Mouse (Mus musculus) adrenal gland, adult 18-20 months (tissue): ENCODE measurements around the gene Rxfp2. TPM values are rescaled to one million over a fixed set of nuclear protein-coding genes. Genes with fewer than 3 reads are reported as not detected.
A peak's percentile ranks its signal among the peaks of the same experiment; 100 is the strongest.

Experiments
- DNase-seq, 2 experiments: peaks; one replicate each; pipeline ENCODE4 v3.0.0; 2021 to 2022; ENCODE audit warnings: low spot score in 2 of 2
- total RNA-seq, 2 experiments: library from RNA; stranded (reverse); gene quantifications; 1 replicate in 1 of 2; 2 replicates in 1 of 2; pipeline ENCODE4 v1.2.3; 2021

Gene Rxfp2
- total RNA-seq, 2 experiments from 2014 or later, result not detected

DNA sequence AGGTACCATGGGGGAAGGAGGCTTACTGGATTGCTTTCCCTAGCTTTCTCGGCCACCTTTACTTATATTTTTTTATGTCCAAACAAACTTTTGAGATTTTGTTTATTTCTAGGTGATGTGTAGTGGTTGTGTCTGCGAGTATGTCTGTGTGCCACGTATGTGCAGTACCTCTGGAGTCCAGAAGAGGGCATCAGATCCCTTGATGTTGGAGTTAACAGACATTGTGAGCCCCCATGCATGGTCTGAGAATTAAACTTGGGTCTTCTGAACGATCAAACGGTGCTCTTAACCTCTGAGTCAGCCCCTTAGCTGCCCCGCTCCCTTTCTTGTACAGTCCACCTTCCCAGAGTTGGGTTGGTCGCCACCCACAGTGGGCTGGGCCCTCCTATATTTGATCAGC is 95.5 kb downstream of the Rxfp2 start:
- DNase-seq, result no peak

DNA sequence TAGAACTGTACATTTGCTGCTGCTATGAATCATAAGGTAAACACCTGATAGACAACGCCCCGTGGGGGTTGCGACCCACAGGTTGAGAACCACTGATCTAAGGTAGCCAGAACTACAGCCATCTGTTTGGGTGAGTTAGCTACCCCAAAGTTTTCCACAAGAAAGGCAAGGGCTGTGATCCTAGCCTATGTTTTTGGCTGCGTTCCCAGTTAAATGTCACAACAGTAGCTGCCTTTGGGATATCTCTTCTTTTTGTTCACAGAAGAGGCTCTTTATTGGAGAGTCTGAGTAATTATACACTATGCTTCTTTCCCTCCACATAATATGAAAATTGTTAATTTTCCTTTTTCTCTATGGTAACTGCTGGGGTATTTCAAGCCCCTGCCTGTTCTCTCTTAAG is 96.3 kb downstream of the Rxfp2 start:
- DNase-seq, result no peak

DNA sequence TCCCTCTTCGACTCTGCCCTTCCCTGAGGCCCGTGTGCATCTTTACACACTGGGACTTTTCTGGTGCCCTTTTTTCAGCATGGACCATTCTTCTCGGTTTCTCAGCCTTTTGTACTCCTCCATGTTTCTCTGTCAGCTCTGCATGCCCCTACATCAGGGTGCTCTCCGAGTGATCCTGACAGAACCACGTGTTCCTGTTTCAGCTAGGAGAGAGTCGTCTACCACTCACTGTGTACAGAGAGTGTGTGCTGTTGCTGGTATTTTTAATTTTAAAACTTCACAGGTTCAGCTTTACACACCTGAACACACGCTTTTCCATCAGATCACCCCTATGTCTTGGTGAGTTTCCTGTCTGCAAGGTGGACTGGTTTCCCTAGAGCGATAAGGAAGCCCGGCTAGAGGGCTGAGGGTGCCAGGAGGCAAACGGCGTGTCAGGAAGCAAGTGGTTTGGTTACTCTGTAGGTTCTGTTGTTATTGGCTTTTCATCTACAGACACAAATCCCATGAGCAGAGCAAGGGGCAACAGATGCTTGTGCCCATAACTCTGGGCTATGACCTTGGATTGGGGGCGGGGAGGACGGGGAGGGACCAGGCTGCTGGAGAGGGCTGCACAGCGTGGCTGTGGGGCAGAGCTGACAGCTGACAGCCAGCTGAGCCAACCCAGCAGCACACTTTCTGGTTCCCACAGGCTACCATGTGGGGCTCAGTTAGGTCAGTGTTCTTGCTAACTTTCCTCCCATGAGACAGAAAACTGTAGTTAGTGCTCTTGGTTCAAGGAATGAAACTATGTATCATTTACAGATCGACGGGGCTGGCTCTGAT is 97.0 kb downstream of the Rxfp2 start:
- DNase-seq, result no peak

DNA sequence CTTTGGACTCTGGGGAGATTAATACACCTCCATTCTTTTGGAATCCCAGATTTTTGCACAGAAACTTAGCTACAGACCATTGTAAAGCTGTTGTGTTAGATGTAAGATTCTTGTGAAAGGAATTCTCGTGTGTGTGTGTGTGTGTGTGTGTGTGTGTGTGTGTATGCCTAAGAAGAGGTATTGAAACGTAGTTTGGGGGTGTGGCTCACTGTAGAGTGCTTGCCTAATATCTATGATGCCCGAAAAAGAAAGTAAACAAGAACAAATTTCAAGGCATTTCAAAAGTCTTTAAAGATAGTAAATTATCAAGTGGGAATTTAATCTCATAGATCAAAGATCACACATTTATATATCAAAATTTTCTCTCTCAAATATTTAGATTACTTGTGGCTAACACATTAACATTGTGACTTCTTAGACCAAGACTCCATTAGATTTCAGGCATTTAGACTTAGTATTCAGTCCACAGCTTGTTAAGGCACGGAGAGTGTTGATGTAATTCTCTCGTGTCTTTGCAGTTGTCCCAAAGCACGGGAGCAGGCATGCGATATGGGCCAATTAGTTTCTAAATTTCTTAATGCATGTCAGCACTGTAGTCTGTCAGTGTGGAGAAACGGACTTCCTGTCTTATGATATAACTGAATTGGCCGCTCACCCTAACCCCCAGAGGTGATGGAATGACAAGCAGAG is 97.9 kb downstream of the Rxfp2 start:
- no peak for DNase-seq

DNA sequence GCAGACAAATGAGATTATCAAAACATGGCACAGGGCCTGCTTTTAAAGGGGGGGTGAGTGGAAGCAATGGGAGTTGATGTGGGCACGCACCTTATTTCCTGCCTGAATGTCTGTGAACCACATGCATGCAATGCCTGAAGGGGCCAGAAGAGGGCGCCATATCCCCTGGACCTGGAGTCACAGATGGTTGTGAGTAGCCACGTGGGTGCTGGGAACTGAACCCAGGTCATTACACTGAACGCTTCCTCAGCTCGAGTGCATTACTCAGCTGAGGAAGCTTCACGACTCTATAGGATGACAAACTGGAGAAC is 98.4 kb downstream of the Rxfp2 start:
- no peak for DNase-seq

DNA sequence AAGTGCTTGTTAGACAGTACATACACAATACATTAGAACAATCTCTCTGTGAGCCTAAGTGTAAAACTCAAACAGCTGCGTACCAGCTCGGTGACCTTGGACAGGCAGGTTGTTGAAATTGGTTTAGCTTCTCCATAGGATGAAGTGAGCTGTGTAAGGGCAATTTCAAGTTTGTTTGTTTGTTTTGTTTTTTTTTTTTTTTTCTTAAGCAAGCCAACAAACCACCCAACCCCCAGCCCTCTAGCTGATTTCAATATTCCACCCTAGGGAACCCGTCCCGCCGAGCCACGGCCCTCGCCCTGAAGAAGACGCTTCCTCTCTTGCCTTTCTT is 99.6 kb downstream of the Rxfp2 start:
- no peak for DNase-seq

DNA sequence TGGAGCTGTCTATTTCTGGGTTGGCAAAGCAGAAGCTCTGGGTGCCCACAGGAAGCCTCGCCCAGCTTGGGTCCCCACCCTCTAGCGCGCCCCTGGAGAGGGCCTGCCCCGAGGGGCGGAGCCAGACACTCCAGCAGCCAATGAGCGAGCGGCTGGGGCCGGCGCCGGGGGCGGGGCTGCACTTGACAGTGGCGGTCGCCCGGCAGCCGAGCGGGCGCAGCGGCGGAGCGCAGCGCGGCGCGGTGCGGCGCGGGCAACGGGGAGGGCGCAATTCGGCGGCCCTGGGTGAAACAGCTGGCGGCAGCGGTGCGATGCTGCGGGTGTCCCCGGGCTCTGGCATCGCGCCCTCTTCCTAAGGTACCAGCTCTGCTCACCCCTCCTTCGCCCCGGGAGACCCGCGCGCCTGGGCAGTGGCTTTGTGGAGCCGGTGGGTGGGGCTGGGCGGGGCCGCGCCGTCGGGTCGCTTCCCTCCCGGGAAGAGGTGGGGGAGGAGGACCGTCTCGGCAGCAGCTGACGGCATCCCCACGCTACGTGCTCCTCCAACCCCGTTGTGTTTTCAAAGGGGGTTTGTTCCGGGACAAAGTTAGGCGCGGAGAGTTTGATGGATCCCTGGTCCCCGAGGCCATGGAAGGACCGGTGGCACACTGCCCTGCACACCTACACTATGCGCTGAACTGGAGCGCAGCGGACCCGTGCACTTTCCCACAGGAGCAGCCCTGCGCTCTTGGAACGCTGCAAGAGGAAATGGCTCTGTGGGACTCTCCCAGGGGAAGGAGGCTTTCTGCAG is 100.2 kb downstream of the Rxfp2 start, which contains the start of gene Fry:
Gene Fry (plus strand): TSS at position 191 of the 787 bp plus-strand sequence.
- DNase-seq, result peak; percentile 88 to 91

DNA sequence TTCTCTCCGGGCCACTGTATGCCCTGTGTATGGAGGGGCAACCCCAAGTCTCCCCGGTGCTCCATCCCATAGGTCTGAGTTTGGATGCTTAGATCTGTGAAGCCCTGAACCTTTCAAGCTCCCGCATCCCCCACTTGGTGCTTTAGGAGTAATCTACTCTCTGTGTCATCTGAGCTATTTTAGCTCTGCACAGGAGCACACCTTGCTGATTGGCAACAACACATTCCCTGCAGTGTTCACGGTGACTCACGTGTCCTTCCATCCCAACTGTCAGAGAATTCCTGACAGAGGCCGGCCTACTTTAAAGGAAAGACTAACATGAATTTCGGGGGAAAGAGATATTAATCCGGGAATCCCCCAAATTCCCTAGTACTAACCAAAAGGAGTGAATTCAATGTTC is 102.2 kb downstream of the Rxfp2 start:
- no peak for DNase-seq

DNA sequence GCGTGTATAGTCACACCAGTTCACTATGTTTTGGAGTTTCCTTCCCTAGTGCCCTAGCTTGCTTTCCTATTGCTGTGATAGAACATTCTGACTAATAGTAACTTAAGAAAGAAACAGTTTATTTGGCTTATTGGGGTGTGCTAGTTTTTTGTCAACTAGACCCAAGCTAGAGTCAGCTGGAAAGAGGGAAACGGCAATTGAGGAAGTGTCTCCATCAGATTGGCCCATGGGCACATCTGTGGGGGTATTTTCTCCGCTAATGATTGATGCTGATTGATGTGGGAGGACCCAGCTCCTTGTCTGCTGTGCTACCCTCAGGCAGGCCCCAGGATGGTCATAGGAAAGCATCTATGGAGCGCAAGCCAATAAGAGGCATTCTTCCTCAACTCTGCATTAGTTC is 103.6 kb downstream of the Rxfp2 start:
- no peak for DNase-seq

DNA sequence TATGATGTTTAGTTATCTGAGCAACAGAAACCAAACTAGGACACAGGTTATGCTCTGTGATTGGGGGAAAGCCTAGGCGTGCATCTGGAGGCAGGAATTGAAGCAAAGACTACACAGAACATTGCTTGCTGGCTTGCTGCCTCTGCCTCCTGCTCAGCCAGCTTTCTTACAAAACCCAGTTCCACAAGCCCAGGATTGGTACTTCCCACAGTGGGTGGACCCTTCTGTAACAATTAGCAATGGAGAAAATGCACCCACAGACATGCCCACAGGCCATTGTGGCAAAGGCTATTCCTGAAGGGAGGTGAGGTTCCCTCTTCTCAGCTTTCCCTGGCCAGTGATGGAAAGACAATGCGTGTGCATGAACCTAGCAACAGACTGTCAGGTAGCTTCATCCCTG is 104.1 kb downstream of the Rxfp2 start:
- DNase-seq, result no peak

DNA sequence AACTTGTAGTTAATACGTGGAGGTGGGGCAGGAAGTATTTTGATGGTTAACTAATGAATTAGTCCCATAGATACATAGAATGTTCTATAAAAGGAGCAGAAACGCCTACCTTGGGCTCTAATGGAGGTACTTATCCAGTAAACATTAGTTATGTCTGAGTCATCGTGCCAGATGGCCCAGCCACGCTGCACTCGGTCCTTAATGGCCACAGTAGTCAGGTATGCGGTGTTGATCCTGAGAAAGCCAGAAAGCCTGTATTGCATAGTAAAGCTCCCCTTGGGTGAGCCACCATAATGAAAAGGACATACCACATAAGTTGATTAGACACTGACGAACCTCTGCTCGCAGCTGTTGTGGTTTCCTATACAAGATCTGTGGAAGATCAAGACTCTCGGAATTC is 107.4 kb downstream of the Rxfp2 start:
- no peak for DNase-seq

DNA sequence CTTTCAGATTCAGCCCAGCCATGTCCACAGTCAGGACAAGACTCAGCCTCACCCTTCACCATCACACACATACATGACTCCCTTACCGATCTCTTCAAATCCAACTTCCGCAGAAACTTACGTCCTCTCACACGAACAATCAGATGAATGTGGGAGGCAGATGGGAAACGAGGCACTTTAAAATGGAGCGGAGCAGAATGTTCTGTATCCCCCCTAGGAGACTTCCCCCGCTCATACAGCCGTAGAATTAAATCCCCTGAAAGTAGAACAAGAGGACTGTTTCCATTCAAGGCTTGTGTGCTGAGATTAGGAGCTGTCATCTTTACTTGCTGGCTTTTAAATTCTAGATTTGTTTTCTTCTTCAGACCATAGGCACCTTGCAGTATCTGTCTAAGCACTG is 110.0 kb downstream of the Rxfp2 start:
- DNase-seq, result no peak

DNA sequence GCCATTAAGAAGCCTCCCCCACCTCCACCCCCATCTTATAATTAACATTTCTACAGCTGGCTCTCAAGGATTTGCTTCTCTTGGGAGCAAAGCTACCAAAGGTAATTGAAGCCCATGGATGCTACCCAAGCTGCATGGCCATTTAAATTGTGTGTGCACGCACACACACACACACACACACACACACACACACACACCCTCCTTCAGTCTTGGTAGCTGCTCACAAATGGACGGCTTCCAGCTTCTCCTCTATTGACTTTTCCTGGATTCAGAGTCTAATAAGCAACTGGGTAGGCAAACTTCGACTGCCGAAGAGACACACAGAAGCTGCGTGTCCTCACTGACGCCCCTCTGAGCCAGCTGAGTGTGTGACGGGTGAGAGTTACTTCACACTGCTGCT is 111.7 kb downstream of the Rxfp2 start:
- DNase-seq, result no peak

DNA sequence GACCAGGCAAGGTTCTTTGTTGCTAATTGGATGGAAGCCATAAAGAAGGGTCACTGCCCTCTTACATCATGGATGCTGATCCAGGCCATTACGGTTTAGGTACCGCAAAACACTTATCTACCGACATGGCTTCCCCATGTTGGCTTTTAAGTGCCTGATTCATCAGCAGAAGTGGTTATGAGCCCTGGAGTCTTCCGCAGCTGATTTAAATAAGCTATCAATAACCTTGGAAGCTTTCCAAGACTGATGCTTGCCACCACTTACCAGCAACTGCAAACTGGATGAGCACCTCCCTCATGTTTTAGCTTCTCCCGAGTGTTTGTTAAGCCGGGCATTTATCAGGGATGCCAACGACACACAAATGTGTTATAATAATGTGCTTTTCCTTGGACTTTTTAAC is 112.7 kb downstream of the Rxfp2 start:
- DNase-seq, result no peak

Other genes with a start within 250 kb of the Rxfp2 start
- 10 to 100 TPM; 34.4 to 45.1 TPM for gene Fry, start 100.0 kb downstream of the Rxfp2 start, total RNA-seq